Mouse (Mus musculus) bone marrow, adult 2 months (tissue): ENCODE measurements around the gene Sorbs1.

Experiments
- CTCF ChIP-seq: fragments of 200-500 bp; IDR thresholded peaks from 2 replicates; pipeline ENCODE4 v1.5.1; 2011; ENCODE audit warnings: low read length, control low read depth; ENCODE audit not compliant: control insufficient read depth, insufficient read depth
- POLR2A ChIP-seq: fragments of 200-500 bp; IDR thresholded peaks from 2 replicates; pipeline ENCODE4 v1.6.1; 2011; ENCODE audit warnings: low read depth, mild to moderate bottlenecking, control low read depth, low read length, borderline replicate concordance; ENCODE audit not compliant: control insufficient read depth

DNA sequence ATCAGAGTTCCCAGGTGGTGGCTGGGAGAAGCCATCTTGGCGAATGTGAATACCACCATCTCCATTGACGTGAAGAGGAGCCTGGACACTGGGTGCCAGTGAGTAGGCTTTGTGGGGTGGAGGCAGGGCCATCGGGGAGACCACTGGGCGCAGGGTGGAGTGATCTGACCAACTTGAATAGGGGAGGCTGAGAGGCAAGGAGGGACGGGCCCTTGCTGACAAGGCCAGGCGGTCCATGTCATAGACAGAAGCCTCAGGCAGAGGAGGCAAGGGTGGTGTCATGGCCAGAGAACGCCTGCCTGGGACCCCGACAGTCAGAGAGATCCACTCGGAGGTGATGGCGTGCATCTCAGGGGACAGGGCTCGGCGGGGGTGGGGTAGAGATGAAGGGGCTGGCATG, 203.7 kb downstream of the Sorbs1 start:
- TF ChIP-seq POLR2A, result no peak
- no peak for TF ChIP-seq CTCF
